Mouse (Mus musculus): ENCODE measurements at regions not wholly inside any gene's neighbourhood (a gene's known extent, or its start where the extent isn't known, plus 50 kb on each side); places are given as distances from the start of the nearest gene placed in this dataset.
"Not testable (repeated sequence)": the region's sequence is repeated elsewhere in the genome, so short reads cannot be mapped to it uniquely, and the experiment has no call there.

GRCm38 (mm10) chr14:116586742-116587141 is 338.4 kb upstream of the Gpc6 start:
- 70% methylated on average over 4 of the region's 4 CpGs for WGBS
- no peak overlapping the region for H3K4me2 ChIP-seq
- no peaks in the 10 kb centered on the region for H3K36me3 ChIP-seq
- H3K4me1 ChIP-seq (replicated peaks), result no peaks in the 10 kb centered on the region
- H3K4me3 ChIP-seq, result no peak overlapping the region
- no peak overlapping the region for H3K27ac ChIP-seq (ENCODE audit: poor library complexity, severe bottlenecking)
- no peaks in the 10 kb centered on the region for H3K27me3 ChIP-seq (replicated peaks)
- no peaks in the 10 kb centered on the region for H3K9me3 ChIP-seq (replicated peaks)
- H3K9ac ChIP-seq, result no peak overlapping the region
- ATAC-seq (ENCODE audit: insufficient number of reproducible peaks, low FRiP score), result no peak

- WGBS, result 70% methylated on average over 2 of the region's 2 CpGs
- no peak overlapping the region for H3K27ac ChIP-seq (ENCODE audit: poor library complexity, severe bottlenecking)
- no peaks in the 10 kb centered on the region for H3K27me3 ChIP-seq (replicated peaks)
- no peaks in the 10 kb centered on the region for H3K9me3 ChIP-seq (replicated peaks)
- no peak overlapping the region for H3K9ac ChIP-seq
- H3K36me3 ChIP-seq, result no peaks in the 10 kb centered on the region
- ATAC-seq (ENCODE audit: insufficient number of reproducible peaks, low FRiP score), result no peak
- H3K4me1 ChIP-seq (replicated peaks), result no peaks in the 10 kb centered on the region
- no peak overlapping the region for H3K4me3 ChIP-seq
- no peak overlapping the region for H3K4me2 ChIP-seq
Measured at GRCm38 (mm10) chr14:116589529-116589928, 335.6 kb upstream of the Gpc6 start.

GRCm38 (mm10) chr14:116590111-116590510 is 335.0 kb upstream of the Gpc6 start:
- Histone ChIP-seq H3K27me3 (replicated peaks) (no peaks in the 10 kb centered on the region), H3K27ac (ENCODE audit: poor library complexity, severe bottlenecking) (no peak overlapping the region), H3K4me3 (no peak overlapping the region), H3K36me3 (no peaks in the 10 kb centered on the region), H3K4me1 (replicated peaks) (no peaks in the 10 kb centered on the region), H3K4me2 (no peak overlapping the region), H3K9ac (no peak overlapping the region), H3K9me3 (replicated peaks) (no peaks in the 10 kb centered on the region)
- ATAC-seq (ENCODE audit: insufficient number of reproducible peaks, low FRiP score), result 0 out of 2 replicates have a peak, but pooled peaks have one; percentile 33
- 71% methylated on average over 3 of the region's 3 CpGs for WGBS

GRCm38 (mm10) chr14:116608130-116608529 is 317.0 kb upstream of the Gpc6 start:
- Histone ChIP-seq H3K27me3 (replicated peaks) (no peaks in the 10 kb centered on the region), H3K4me2 (no peak overlapping the region), H3K4me3 (no peak overlapping the region), H3K9ac (no peak overlapping the region), H3K36me3 (no peaks in the 10 kb centered on the region), H3K27ac (ENCODE audit: poor library complexity, severe bottlenecking) (no peak overlapping the region), H3K4me1 (replicated peaks) (no peaks in the 10 kb centered on the region), H3K9me3 (replicated peaks) (no peaks in the 10 kb centered on the region)
- 89% methylated on average over 2 of the region's 2 CpGs for WGBS
- ATAC-seq (ENCODE audit: insufficient number of reproducible peaks, low FRiP score), result no peak

GRCm38 (mm10) chr14:116611210-116611609 is 313.9 kb upstream of the Gpc6 start:
- Histone ChIP-seq H3K9me3 (replicated peaks) (no peaks in the 10 kb centered on the region), H3K9ac (no peak overlapping the region), H3K27ac (ENCODE audit: poor library complexity, severe bottlenecking) (no peak overlapping the region), H3K27me3 (replicated peaks) (no peaks in the 10 kb centered on the region), H3K4me1 (replicated peaks) (no peaks in the 10 kb centered on the region), H3K4me3 (no peak overlapping the region), H3K4me2 (no peak overlapping the region), H3K36me3 (no peaks in the 10 kb centered on the region)
- WGBS, result 74% methylated on average over 3 of the region's 3 CpGs
- no peak for ATAC-seq (ENCODE audit: insufficient number of reproducible peaks, low FRiP score)

- Histone ChIP-seq H3K4me1 (replicated peaks) (peaks cover 4% of the 10 kb centered on the region), H3K9ac (no peak overlapping the region), H3K27ac (ENCODE audit: poor library complexity, severe bottlenecking) (no peak overlapping the region), H3K4me3 (no peak overlapping the region), H3K4me2 (no peak overlapping the region), H3K9me3 (replicated peaks) (no peaks in the 10 kb centered on the region), H3K27me3 (replicated peaks) (no peaks in the 10 kb centered on the region), H3K36me3 (no peaks in the 10 kb centered on the region)
- no peak for ATAC-seq (ENCODE audit: insufficient number of reproducible peaks, low FRiP score)
- WGBS, result 46% methylated on average over 2 of the region's 2 CpGs
Measured at GRCm38 (mm10) chr14:116632181-116632580, 292.9 kb upstream of the Gpc6 start.

- no peak overlapping the region for H3K9ac ChIP-seq
- no peak overlapping the region for H3K4me3 ChIP-seq
- no peaks in the 10 kb centered on the region for H3K4me1 ChIP-seq (replicated peaks)
- H3K27ac ChIP-seq (ENCODE audit: poor library complexity, severe bottlenecking), result no peak overlapping the region
- no peak for ATAC-seq (ENCODE audit: insufficient number of reproducible peaks, low FRiP score)
- no peaks in the 10 kb centered on the region for H3K27me3 ChIP-seq (replicated peaks)
- no peak overlapping the region for H3K4me2 ChIP-seq
- H3K9me3 ChIP-seq (replicated peaks), result no peaks in the 10 kb centered on the region
- H3K36me3 ChIP-seq, result no peaks in the 10 kb centered on the region
Measured at GRCm38 (mm10) chr14:116642091-116642490, 283.0 kb upstream of the Gpc6 start.

GRCm38 (mm10) chr14:116651897-116652296 is 273.2 kb upstream of the Gpc6 start:
- H3K27me3 ChIP-seq (replicated peaks), result no peaks in the 10 kb centered on the region
- H3K36me3 ChIP-seq, result no peaks in the 10 kb centered on the region
- no peak overlapping the region for H3K27ac ChIP-seq (ENCODE audit: poor library complexity, severe bottlenecking)
- ATAC-seq (ENCODE audit: insufficient number of reproducible peaks, low FRiP score), result no peak
- H3K4me1 ChIP-seq (replicated peaks), result no peaks in the 10 kb centered on the region
- no peak overlapping the region for H3K4me2 ChIP-seq
- H3K9me3 ChIP-seq (replicated peaks), result no peaks in the 10 kb centered on the region
- H3K9ac ChIP-seq, result no peak overlapping the region
- H3K4me3 ChIP-seq, result no peak overlapping the region
- WGBS, result 80% methylated on average over 9 of the region's 9 CpGs

- Histone ChIP-seq H3K4me2 (no peak overlapping the region), H3K9ac (no peak overlapping the region), H3K9me3 (replicated peaks) (0 out of 2 replicates have a peak, but pooled peaks cover 3% of the 10 kb centered on the region), H3K27me3 (replicated peaks) (no peaks in the 10 kb centered on the region), H3K36me3 (no peaks in the 10 kb centered on the region), H3K4me1 (replicated peaks) (no peaks in the 10 kb centered on the region), H3K4me3 (no peak overlapping the region), H3K27ac (ENCODE audit: poor library complexity, severe bottlenecking) (no peak overlapping the region)
- WGBS, result 77% methylated on average over 5 of the region's 5 CpGs
- ATAC-seq (ENCODE audit: insufficient number of reproducible peaks, low FRiP score), result no peak
Measured at GRCm38 (mm10) chr14:116683909-116684308, 241.2 kb upstream of the Gpc6 start.

GRCm38 (mm10) chr14:116697675-116698074 is 227.4 kb upstream of the Gpc6 start:
- H3K4me3 ChIP-seq, result no peak overlapping the region
- H3K27me3 ChIP-seq (replicated peaks), result no peaks in the 10 kb centered on the region
- 84% methylated on average over 5 of the region's 5 CpGs for WGBS
- no peak for ATAC-seq (ENCODE audit: insufficient number of reproducible peaks, low FRiP score)
- H3K9ac ChIP-seq, result no peak overlapping the region
- no peak overlapping the region for H3K27ac ChIP-seq (ENCODE audit: poor library complexity, severe bottlenecking)
- H3K4me1 ChIP-seq (replicated peaks), result no peaks in the 10 kb centered on the region
- H3K9me3 ChIP-seq (replicated peaks), result no peaks in the 10 kb centered on the region
- no peaks in the 10 kb centered on the region for H3K36me3 ChIP-seq
- no peak overlapping the region for H3K4me2 ChIP-seq

GRCm38 (mm10) chr14:116698437-116698836 is 226.7 kb upstream of the Gpc6 start:
- no peak overlapping the region for H3K9ac ChIP-seq
- H3K9me3 ChIP-seq (replicated peaks), result no peaks in the 10 kb centered on the region
- no peaks in the 10 kb centered on the region for H3K27me3 ChIP-seq (replicated peaks)
- H3K27ac ChIP-seq (ENCODE audit: poor library complexity, severe bottlenecking), result no peak overlapping the region
- no peak overlapping the region for H3K4me3 ChIP-seq
- no peaks in the 10 kb centered on the region for H3K4me1 ChIP-seq (replicated peaks)
- no peak overlapping the region for H3K4me2 ChIP-seq
- 75% methylated on average over 7 of the region's 7 CpGs for WGBS
- H3K36me3 ChIP-seq, result no peaks in the 10 kb centered on the region
- ATAC-seq (ENCODE audit: insufficient number of reproducible peaks, low FRiP score), result no peak

GRCm38 (mm10) chr14:116734596-116734995 is 190.5 kb upstream of the Gpc6 start:
- not testable (repeated sequence) for H3K36me3 ChIP-seq; H3K27me3 ChIP-seq (replicated peaks); H3K27ac ChIP-seq (ENCODE audit: poor library complexity, severe bottlenecking); H3K4me3 ChIP-seq; H3K9me3 ChIP-seq (replicated peaks); ATAC-seq (ENCODE audit: insufficient number of reproducible peaks, low FRiP score); H3K9ac ChIP-seq; H3K4me2 ChIP-seq; H3K4me1 ChIP-seq (replicated peaks)
- 85% methylated on average over 6 of the region's 6 CpGs for WGBS
